Mouse (Mus musculus) C2C12 (cell line): ENCODE results near the gene Pds5b.
"Not testable (repeated sequence)": the region's sequence is repeated elsewhere in the genome, so short reads cannot be mapped to it uniquely, and the experiment has no call there.

ENCODE experiments used
- CEBPB ChIP-seq: IDR thresholded peaks from one replicate; pipeline ENCODE4 v1.6.1; 2011; ENCODE audit warnings: low read depth, mild to moderate bottlenecking, control low read depth, moderate library complexity
- CTCF ChIP-seq: IDR thresholded peaks from one replicate; pipeline ENCODE4 v1.5.1; 2011; ENCODE audit not compliant: control insufficient read depth, insufficient read depth, insufficient read length
- MAX ChIP-seq: IDR thresholded peaks from one replicate; pipeline ENCODE4 v1.6.1; 2011; ENCODE audit warnings: mild to moderate bottlenecking, control low read depth
- MYOD1 ChIP-seq: IDR thresholded peaks from one replicate; pipeline ENCODE4 v1.6.1; 2011; ENCODE audit warnings: low read depth; ENCODE audit not compliant: control insufficient read depth, insufficient read length
- MYOG ChIP-seq: IDR thresholded peaks from one replicate; pipeline ENCODE4 v1.6.1; 2011; ENCODE audit not compliant: control insufficient read depth, insufficient read length; ENCODE audit errors: extremely low read depth
- USF1 ChIP-seq: IDR thresholded peaks from one replicate; pipeline ENCODE4 v1.6.1; 2011; ENCODE audit warnings: low read depth, mild to moderate bottlenecking, control low read depth, moderate library complexity

DNA sequence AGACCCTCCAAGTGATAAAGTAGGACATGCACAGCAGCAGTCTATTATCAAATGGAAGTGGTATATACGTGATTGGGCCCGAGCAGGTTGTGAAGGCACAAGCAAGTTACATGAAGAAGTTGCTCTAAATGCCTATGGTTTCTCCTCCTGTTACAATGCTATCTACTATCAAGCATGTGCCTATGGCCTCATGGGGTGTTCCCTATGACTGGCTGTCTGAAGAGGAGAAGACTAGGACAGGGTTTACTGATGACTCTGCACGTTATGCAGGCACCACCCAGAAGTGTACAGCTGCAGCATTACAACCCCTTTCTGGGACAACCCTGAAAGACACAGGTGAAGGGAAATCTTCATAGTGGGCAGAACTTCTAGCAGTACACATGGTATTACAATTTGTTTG is 33.6 kb downstream of the Pds5b start:
- not testable (repeated sequence) for TF ChIP-seq CTCF, USF1, MYOG, MYOD1, MAX, CEBPB
